Mouse (Mus musculus) layer of hippocampus, adult 11-12 months (tissue): ENCODE data around the gene Actn1.

Experiments
- DNase-seq: peaks from one replicate; pipeline ENCODE4 v3.0.0; 2022; ENCODE audit warnings: low spot score

Actn1 gene

GRCm38 (mm10) chr12:80259216-80260055, 735 bp downstream of the Actn1 start:
- DNase-seq = peak; percentile 55

- no peak for DNase-seq
Observed at GRCm38 (mm10) chr12:80258520-80259215, 1.5 kb downstream of the Actn1 start.

GRCm38 (mm10) chr12:80251978-80252377, 8.2 kb downstream of the Actn1 start:
- DNase-seq = no peak

GRCm38 (mm10) chr12:80251554-80251953, 8.6 kb downstream of the Actn1 start:
- DNase-seq = no peak

- DNase-seq = no peak
Observed at GRCm38 (mm10) chr12:80249539-80249938, 10.6 kb downstream of the Actn1 start.

GRCm38 (mm10) chr12:80247067-80247466, 13.1 kb downstream of the Actn1 start:
- DNase-seq = no peak

- no peak for DNase-seq
Observed at GRCm38 (mm10) chr12:80246505-80246904, 13.7 kb downstream of the Actn1 start.

- DNase-seq = no peak
Observed at GRCm38 (mm10) chr12:80244755-80245154, 15.4 kb downstream of the Actn1 start.

- no peak for DNase-seq
Observed at GRCm38 (mm10) chr12:80244127-80244526, 16.0 kb downstream of the Actn1 start.

- no peak for DNase-seq
Observed at GRCm38 (mm10) chr12:80243335-80243734, 16.8 kb downstream of the Actn1 start.

GRCm38 (mm10) chr12:80239445-80239844, 20.7 kb downstream of the Actn1 start:
- DNase-seq = peak; percentile 52

GRCm38 (mm10) chr12:80238523-80238922, 21.6 kb downstream of the Actn1 start:
- no peak for DNase-seq

GRCm38 (mm10) chr12:80235295-80235694, 24.9 kb downstream of the Actn1 start:
- no peak for DNase-seq

GRCm38 (mm10) chr12:80234226-80234625, 25.9 kb downstream of the Actn1 start:
- no peak for DNase-seq

GRCm38 (mm10) chr12:80232840-80233218, 27.3 kb downstream of the Actn1 start:
- DNase-seq = no peak

- no peak for DNase-seq
Observed at GRCm38 (mm10) chr12:80232076-80232839, 27.9 kb downstream of the Actn1 start.

- DNase-seq = no peak
Observed at GRCm38 (mm10) chr12:80231317-80231716, 28.9 kb downstream of the Actn1 start.

- no peak for DNase-seq
Observed at GRCm38 (mm10) chr12:80230854-80231253, 29.3 kb downstream of the Actn1 start.

- DNase-seq = peak; percentile 47
Observed at GRCm38 (mm10) chr12:80230111-80230700, 30.0 kb downstream of the Actn1 start.

GRCm38 (mm10) chr12:80229010-80229800, 31.0 kb downstream of the Actn1 start:
- no peak for DNase-seq

GRCm38 (mm10) chr12:80228356-80228755, 31.8 kb downstream of the Actn1 start:
- DNase-seq = no peak
